ENCODE assay signal across 8 mouse cellular contexts in the genomic region with DNA sequence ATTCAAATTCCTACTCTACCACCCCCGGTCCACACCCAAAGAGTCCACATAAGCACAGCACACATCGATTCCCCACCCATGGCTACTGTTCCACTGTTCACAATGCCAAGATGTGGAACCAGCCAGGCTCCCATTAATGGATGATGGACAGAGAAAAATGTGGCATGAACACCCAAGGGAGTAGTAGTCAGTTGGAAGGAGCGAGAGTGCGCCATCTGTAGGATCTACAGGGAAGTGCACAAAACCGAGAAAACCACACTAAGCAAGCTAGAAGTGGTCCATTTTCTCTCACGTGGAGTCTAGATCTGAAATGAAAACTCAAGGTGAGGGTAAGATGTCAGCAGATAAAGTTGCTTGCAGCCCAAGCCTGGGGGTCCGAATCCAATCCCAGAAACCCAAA. TPM values are rescaled to one million over a fixed set of nuclear protein-coding genes. Genes with fewer than 3 reads are reported as not detected.
DNase-seq lines count a peak whose midpoint lies in the region; ATAC-seq and TF ChIP-seq lines count a peak whose summit lies in the region.
"Had no signal": no experiment of that assay in that cellular context is flagged by ENCODE, and none has a peak within 500 bp of the region (broad histone marks: within the 10 kb centered on the region; RNA-seq: fewer than 3 reads in every experiment).

No protein-coding gene starts in this region.

- H3K4me1 ChIP-seq in MEL (ENCODE audit: control insufficient read depth in 1 of 2, insufficient read depth in 2 of 2, low read length in 2 of 2), result peaks cover 6 to 7% of the 10 kb centered on the region in 2 experiments; a peak in 3 of 4 replicates
- H3K4me1 ChIP-seq in stomach, embryonic 16.5 days (ENCODE audit: control insufficient read depth, insufficient read depth, low read length), result peaks cover 8% of the 10 kb centered on the region; the same call in 1 of the 2 replicates
- peaks cover 7% of the 10 kb centered on the region; the same call in 1 of the 2 replicates for H3K4me1 ChIP-seq in kidney, embryonic 16.5 days (ENCODE audit: insufficient read depth, low read length)

- no peak overlapping the region for H3K4me2 ChIP-seq in stomach, embryonic 16.5 days (ENCODE audit: low read depth, low read length)
- H3K4me2 ChIP-seq in kidney, embryonic 16.5 days (replicated peaks; ENCODE audit: low read depth, low read length), result no peak overlapping the region

- WGBS in stomach, embryonic 16.5 days, result 52% methylated on average over 7 of the region's 7 CpGs
- 72% methylated on average over 7 of the region's 7 CpGs for WGBS in kidney, embryonic 16.5 days

- DNase-seq in kidney, postnatal 4 days, result peak; percentile 23 to 24
- no peak for DNase-seq in kidney, postnatal 25 days
- peak; percentile 74 for DNase-seq in MEL (ENCODE audit: low read depth, low spot score)
- DNase-seq in yolk sac, embryonic 10.5 days (ENCODE audit: low spot score), result no peak
- DNase-seq: gastrocnemius, postnatal 10 days had no signal

- no peak overlapping the region for H3K27ac ChIP-seq in MEL (ENCODE audit: control insufficient read depth, low read depth, low read length)
- no peak overlapping the region for H3K27ac ChIP-seq in stomach, embryonic 16.5 days (ENCODE audit: low read length)
- H3K27ac ChIP-seq in kidney, embryonic 16.5 days (ENCODE audit: low read length), result no peak overlapping the region

- TF ChIP-seq RAD21 in MEL (IDR thresholded peaks at IDR 0.05; ENCODE audit: low read depth, low read length), result peak; percentile 37

- no peaks in the 10 kb centered on the region; a peak in 2 of 4 replicates for H3K36me3 ChIP-seq in MEL (ENCODE audit: control insufficient read depth in 1 of 2, insufficient read depth in 2 of 2, low read length in 2 of 2)
- no peaks in the 10 kb centered on the region for H3K36me3 ChIP-seq in stomach, embryonic 16.5 days (ENCODE audit: control insufficient read depth, insufficient read depth, low read length)
- no peaks in the 10 kb centered on the region for H3K36me3 ChIP-seq in kidney, embryonic 16.5 days (ENCODE audit: insufficient read depth, low read length)

- no peak for TF ChIP-seq POLR2A in MEL (IDR thresholded peaks at IDR 0.05; ENCODE audit: control insufficient read depth in 1 of 2, insufficient read depth in 1 of 2, low read depth in 1 of 2, low read length in 2 of 2, poor library complexity in 1 of 2)

- H3K79me2 ChIP-seq in MEL (ENCODE audit: control insufficient read depth, insufficient read depth, low read length, poor library complexity), result no peaks in the 10 kb centered on the region

- H3K27me3 ChIP-seq in MEL (ENCODE audit: control insufficient read depth in 1 of 2, insufficient read depth in 2 of 2, low read length in 2 of 2), result no peaks in the 10 kb centered on the region
- no peaks in the 10 kb centered on the region for H3K27me3 ChIP-seq in stomach, embryonic 16.5 days (ENCODE audit: control insufficient read depth, insufficient read depth, low read length)
- H3K27me3 ChIP-seq in kidney, embryonic 16.5 days (ENCODE audit: insufficient read depth, low read length), result no peaks in the 10 kb centered on the region

- TF ChIP-seq EP300 in MEL (IDR thresholded peaks at IDR 0.05; ENCODE audit: low read depth in 1 of 2, low read length in 2 of 2), result no peak

- H3K4me3 ChIP-seq in MEL (ENCODE audit: control insufficient read depth in 1 of 2, insufficient read depth in 1 of 2, low read depth in 2 of 2, low read length in 2 of 2), result no peak overlapping the region
- H3K4me3 ChIP-seq in stomach, embryonic 16.5 days (replicated peaks; ENCODE audit: low read length), result no peak overlapping the region
- no peak overlapping the region for H3K4me3 ChIP-seq in kidney, embryonic 16.5 days (ENCODE audit: low read length)

- TF ChIP-seq CTCF in MEL (IDR thresholded peaks at IDR 0.05 in 2 of 3, conservative IDR thresholded peaks at IDR 0.05 in 1 of 3; ENCODE audit: control insufficient read depth in 1 of 3, insufficient read depth in 1 of 3, low read depth in 2 of 3, low read length in 3 of 3, poor library complexity in 1 of 3, severe bottlenecking in 1 of 3), result peak; percentile 66 to 98 (median 80)

- H3K9me3 ChIP-seq in MEL (replicated peaks; ENCODE audit: insufficient read depth, low read length), result no peaks in the 10 kb centered on the region
- H3K9me3 ChIP-seq in stomach, embryonic 16.5 days (replicated peaks; ENCODE audit: control insufficient read depth, low read length), result no peaks in the 10 kb centered on the region
- no peaks in the 10 kb centered on the region for H3K9me3 ChIP-seq in kidney, embryonic 16.5 days (ENCODE audit: low read length)

- H3K9ac ChIP-seq in MEL (ENCODE audit: control insufficient read depth, low read depth, low read length, poor library complexity, severe bottlenecking), result no peak overlapping the region
- no peak overlapping the region for H3K9ac ChIP-seq in stomach, embryonic 16.5 days (ENCODE audit: low read length)
- H3K9ac ChIP-seq in kidney, embryonic 16.5 days (replicated peaks; ENCODE audit: low read length), result no peak overlapping the region

- peak; percentile 51; the same call in 1 of the 2 replicates for ATAC-seq in erythroblast, adult 5-6 weeks (replicated peaks; ENCODE audit: low FRiP score, poor library complexity, severe bottlenecking)
- ATAC-seq in stomach, embryonic 16.5 days (ENCODE audit: insufficient read depth, low FRiP score), result 0 out of 2 replicates have a peak, but pooled peaks have one; percentile 10
- ATAC-seq in kidney, embryonic 16.5 days (ENCODE audit: low FRiP score, low TSS enrichment), result no peak

TF ChIP-seq in MEL, 35 proteins besides CTCF, POLR2A, EP300 and RAD21:
- TF ChIP-seq SIN3A (IDR thresholded peaks at IDR 0.05; ENCODE audit: low read length), result 0 out of 2 replicates have a peak, but pooled peaks have one; percentile 18
- peak; percentile 60 for TF ChIP-seq SMC3 (IDR thresholded peaks at IDR 0.05; ENCODE audit: low read depth, low read length)
- TF ChIP-seq ZNF384 (IDR thresholded peaks at IDR 0.05; ENCODE audit: low read depth, low read length), result no peak
- peak; percentile 56; the same call in 1 of the 2 replicates for TF ChIP-seq MYC (IDR thresholded peaks at IDR 0.05; ENCODE audit: low read depth, low read length)
- no peak for TF ChIP-seq ELF1 (IDR thresholded peaks at IDR 0.05; ENCODE audit: low read depth, low read length)
TF ChIP-seq in MEL: peak in this region for 3.

RNA-seq across cellular contexts. Expression of gene Anxa4, which starts 27.3 kb away (rescaled TPM):
- total RNA-seq in MEL (2012; rRNA removed), result 30.4 and 31.1 TPM in 2 replicates
- polyA plus RNA-seq in MEL (2012; ENCODE audit: insufficient read depth in 1 of 2, insufficient read length in 2 of 2, low read depth in 1 of 2, low replicate concordance in 2 of 2, missing spikeins in 1 of 2), result 100 to 1,000 TPM in 1 of 2 experiments, 10 to 100 TPM in 1; 53.6 to 176 TPM
- 3.7 and 5.9 TPM in 2 replicates for total RNA-seq in erythroblast, adult 5-6 weeks (2015; ENCODE audit: low replicate concordance)
- total RNA-seq in erythroblast, adult 5-6 weeks (2017; ENCODE audit: low replicate concordance), result 3.7 and 8.4 TPM in 2 replicates
- polyA plus RNA-seq in stomach, embryonic 16.5 days (2015; fragmentation: Nextera tagmentation; extraction: Ambion mirVana), result 146 and 153 TPM in 2 replicates
- 50.7 and 59.2 TPM in 2 replicates for polyA plus RNA-seq in kidney, embryonic 16.5 days (2015; fragmentation: Nextera tagmentation; extraction: Ambion mirVana)

RNA-seq across cellular contexts. Expression of gene Aak1, which starts 28.6 kb away (rescaled TPM):
- total RNA-seq in MEL (2012; rRNA removed), result 6.4 and 7.2 TPM in 2 replicates
- polyA plus RNA-seq in MEL (2012; ENCODE audit: insufficient read depth in 1 of 2, insufficient read length in 2 of 2, low read depth in 1 of 2, low replicate concordance in 2 of 2, missing spikeins in 1 of 2), result 100 to 1,000 TPM in 1 of 2 experiments, 10 to 100 TPM in 1; 25.4 to 353 TPM
- 4.4 and 24.0 TPM in 2 replicates for total RNA-seq in erythroblast, adult 5-6 weeks (2015; ENCODE audit: low replicate concordance)
- 3.1 and 10.4 TPM in 2 replicates for total RNA-seq in erythroblast, adult 5-6 weeks (2017; ENCODE audit: low replicate concordance)
- polyA plus RNA-seq in stomach, embryonic 16.5 days (2015; fragmentation: Nextera tagmentation; extraction: Ambion mirVana), result 9.1 and 13.7 TPM in 2 replicates
- polyA plus RNA-seq in kidney, embryonic 16.5 days (2015; fragmentation: Nextera tagmentation; extraction: Ambion mirVana), result 9.0 and 13.5 TPM in 2 replicates

Comparison
In these comparisons a context has a peak if more than half of its experiments do, and no peak if none do; other contexts are left out.
1. DNase-seq: peak in kidney, postnatal 4 days (2 of 2) and MEL (single experiment); none in kidney, postnatal 25 days (0 of 2) and yolk sac, embryonic 10.5 days (single experiment).